8 mouse cellular contexts compared by ENCODE assay signal in the genomic region with DNA sequence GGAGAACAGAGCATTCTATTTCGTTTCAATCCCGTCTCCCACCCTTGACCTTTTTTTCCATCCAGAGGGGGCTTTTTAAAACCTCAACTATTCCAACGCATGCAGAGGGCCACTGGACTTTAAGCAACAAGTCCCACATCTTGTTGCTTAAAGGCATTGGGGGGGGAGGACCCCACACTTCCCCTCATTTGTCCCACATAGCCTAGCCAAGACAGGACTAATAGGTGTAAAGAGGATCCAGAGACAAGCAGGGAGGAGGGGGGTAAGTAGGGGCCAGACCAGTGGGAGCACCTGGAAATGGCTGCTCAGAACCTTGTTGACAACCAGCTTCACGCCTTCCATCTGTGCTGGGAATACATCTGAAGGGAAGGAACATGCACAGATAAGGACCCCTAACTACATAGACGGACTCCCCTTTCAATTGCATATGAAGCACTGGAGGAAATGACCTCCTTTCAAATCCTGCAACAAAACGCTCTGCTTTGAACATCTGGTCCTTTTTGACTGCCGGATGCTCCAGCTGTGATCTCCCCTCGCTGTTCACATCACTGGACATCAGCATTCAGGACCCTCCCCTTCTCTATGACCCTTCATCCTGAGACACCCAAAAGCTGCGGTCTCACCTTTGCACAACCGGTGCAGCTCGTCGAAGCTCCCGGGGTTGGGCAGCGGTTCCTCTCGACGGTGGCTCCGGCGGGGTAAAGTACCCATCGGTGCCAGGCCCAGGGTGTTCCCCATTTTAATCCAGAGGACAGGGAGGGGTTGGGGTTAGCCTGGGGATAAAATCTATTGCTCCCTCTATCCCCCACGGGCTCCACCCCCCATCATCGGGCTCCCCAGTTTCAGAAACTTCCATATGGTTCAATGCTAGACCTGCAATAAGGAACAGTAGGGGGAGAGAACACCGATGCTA. TPM values are rescaled to one million over a fixed set of nuclear protein-coding genes. Genes with fewer than 3 reads are reported as not detected.
DNase-seq lines count a peak whose midpoint lies in the region; ATAC-seq lines count a peak whose summit lies in the region.

No protein-coding gene starts in this region.

- H3K4me1 ChIP-seq in megakaryocyte, embryonic 14.5 days, result peaks cover 33% of the 10 kb centered on the region
- H3K4me1 ChIP-seq in embryonic facial prominence, embryonic 15.5 days, result peaks cover 12% of the 10 kb centered on the region
- peaks cover 9% of the 10 kb centered on the region for H3K4me1 ChIP-seq in intestine, embryonic 16.5 days (ENCODE audit: control insufficient read depth, insufficient read depth, low read length)
- peaks cover 16% of the 10 kb centered on the region for H3K4me1 ChIP-seq in midbrain, embryonic 12.5 days

- 6% methylated on average over 22 of the region's 22 CpGs for WGBS in embryonic facial prominence, embryonic 15.5 days
- 5% methylated on average over 22 of the region's 22 CpGs for WGBS in intestine, embryonic 16.5 days
- whole genome bisulfite sequencing in midbrain, embryonic 12.5 days, result 6% methylated on average over 22 of the region's 22 CpGs

- DNase-seq in CD4-positive, CD25-positive, alpha-beta regulatory T cell, adult 2 months (ENCODE audit: low read depth, low spot score), result peak; percentile 28

- ATAC-seq in CD4-positive, CD25-positive, alpha-beta regulatory T cell, adult 4 months, result no peak
- no peak for ATAC-seq in megakaryocyte, adult 5-6 weeks (ENCODE audit: poor library complexity, severe bottlenecking)
- ATAC-seq in embryonic facial prominence, embryonic 15.5 days (ENCODE audit: insufficient number of reproducible peaks, low FRiP score, low TSS enrichment, low read depth), result no peak
- ATAC-seq in intestine, embryonic 16.5 days, result no peak
- ATAC-seq in midbrain, embryonic 12.5 days (ENCODE audit: low FRiP score, low read depth), result no peak
- no peak for ATAC-seq in erythroid progenitor cell, adult 5-6 weeks (replicated peaks; ENCODE audit: low FRiP score, poor library complexity, severe bottlenecking)

- H3K36me3 ChIP-seq in megakaryocyte, embryonic 14.5 days (replicated peaks; ENCODE audit: low read length), result peaks cover 52% of the 10 kb centered on the region
- peaks cover 14% of the 10 kb centered on the region; the same call in 1 of the 2 replicates for H3K36me3 ChIP-seq in embryonic facial prominence, embryonic 15.5 days
- 0 out of 2 replicates have a peak, but pooled peaks cover 2% of the 10 kb centered on the region for H3K36me3 ChIP-seq in intestine, embryonic 16.5 days (ENCODE audit: control insufficient read depth, insufficient read depth, low read length)
- peaks cover 13% of the 10 kb centered on the region for H3K36me3 ChIP-seq in midbrain, embryonic 12.5 days

- H3K27me3 ChIP-seq in megakaryocyte, embryonic 14.5 days (replicated peaks), result no peaks in the 10 kb centered on the region
- no peaks in the 10 kb centered on the region for H3K27me3 ChIP-seq in embryonic facial prominence, embryonic 15.5 days
- H3K27me3 ChIP-seq in intestine, embryonic 16.5 days (replicated peaks; ENCODE audit: control insufficient read depth, insufficient read depth, low read length), result no peaks in the 10 kb centered on the region
- no peaks in the 10 kb centered on the region for H3K27me3 ChIP-seq in midbrain, embryonic 12.5 days

- no peak overlapping the region for H3K27ac ChIP-seq in embryonic facial prominence, embryonic 15.5 days (replicated peaks)
- no peak overlapping the region for H3K27ac ChIP-seq in intestine, embryonic 16.5 days (ENCODE audit: low read length)
- 0 out of 2 replicates have a peak overlapping the region, but pooled peaks have one; percentile 46 for H3K27ac ChIP-seq in midbrain, embryonic 12.5 days (replicated peaks)

- peak overlapping the region; percentile 93 for H3K4me3 ChIP-seq in megakaryocyte, embryonic 14.5 days (replicated peaks)
- peak overlapping the region; percentile 72 for H3K4me3 ChIP-seq in embryonic facial prominence, embryonic 15.5 days (replicated peaks)
- peak overlapping the region; percentile 64 for H3K4me3 ChIP-seq in intestine, embryonic 16.5 days (ENCODE audit: low read length)
- peak overlapping the region; percentile 56 for H3K4me3 ChIP-seq in midbrain, embryonic 12.5 days

- H3K9ac ChIP-seq in embryonic facial prominence, embryonic 15.5 days, result peak overlapping the region; percentile 31
- peak overlapping the region; percentile 61 for H3K9ac ChIP-seq in intestine, embryonic 16.5 days (ENCODE audit: low read depth, low read length)
- H3K9ac ChIP-seq in midbrain, embryonic 12.5 days (replicated peaks), result peak overlapping the region; percentile 43

- H3K9me3 ChIP-seq in megakaryocyte, embryonic 14.5 days, result no peaks in the 10 kb centered on the region
- H3K9me3 ChIP-seq in embryonic facial prominence, embryonic 15.5 days (replicated peaks), result no peaks in the 10 kb centered on the region
- no peaks in the 10 kb centered on the region for H3K9me3 ChIP-seq in intestine, embryonic 16.5 days (ENCODE audit: control insufficient read depth, low read length)
- no peaks in the 10 kb centered on the region for H3K9me3 ChIP-seq in midbrain, embryonic 12.5 days

- H3K4me2 ChIP-seq in embryonic facial prominence, embryonic 15.5 days (replicated peaks), result peak overlapping the region; percentile 86
- H3K4me2 ChIP-seq in intestine, embryonic 16.5 days (ENCODE audit: low read depth, low read length), result peak overlapping the region; percentile 60
- peak overlapping the region; percentile 82 for H3K4me2 ChIP-seq in midbrain, embryonic 12.5 days (replicated peaks)

RNA-seq across cellular contexts. Expression of a gene that starts 0.8 kb away (rescaled TPM):
- polyA plus RNA-seq in CD4-positive, CD25-positive, alpha-beta regulatory T cell, adult 4 months (2017; shearing (Covaris generic)), result 10 to 100 TPM; 24.0 to 48.7 TPM
- 22.7 and 24.1 TPM in 2 replicates for polyA plus RNA-seq in megakaryocyte, embryonic 14.5 days (2012; ENCODE audit: insufficient read depth, low replicate concordance)
- total RNA-seq in megakaryocyte, adult 5-6 weeks (2015), result 7.3 and 8.2 TPM in 2 replicates
- total RNA-seq in megakaryocyte, adult 5-6 weeks (2017), result 8.5 and 14.4 TPM in 2 replicates
- polyA plus RNA-seq in embryonic facial prominence, embryonic 15.5 days (2015; fragmentation: Nextera tagmentation; extraction: Ambion mirVana), result 29.5 and 30.0 TPM in 2 replicates
- 32.0 and 34.7 TPM in 2 replicates for polyA plus RNA-seq in intestine, embryonic 16.5 days (2015; fragmentation: Nextera tagmentation; extraction: Ambion mirVana)
- polyA plus RNA-seq in midbrain, embryonic 12.5 days (2016; fragmentation: Nextera tagmentation; extraction: Ambion mirVana), result 28.5 and 33.4 TPM in 2 replicates
- total RNA-seq in erythroid progenitor cell, adult 5-6 weeks (2015; ENCODE audit: low replicate concordance), result 1.1 and 4.2 TPM in 2 replicates
- total RNA-seq in erythroid progenitor cell, adult 5-6 weeks (2017; ENCODE audit: low replicate concordance), result 4.0 and 4.1 TPM in 2 replicates

RNA-seq across cellular contexts. Expression of a gene that starts 3.3 kb away (rescaled TPM):
- polyA plus RNA-seq in CD4-positive, CD25-positive, alpha-beta regulatory T cell, adult 4 months (2017; shearing (Covaris generic)), result under 1 TPM in 1 of 2 experiments, not detected in 1; 0.75 TPM
- polyA plus RNA-seq in megakaryocyte, embryonic 14.5 days (2012; ENCODE audit: insufficient read depth, low replicate concordance), result not detected in 2 replicates
- 0.87 TPM in 1 of 2 replicates, not detected in the other for total RNA-seq in megakaryocyte, adult 5-6 weeks (2015)
- not detected in 2 replicates for total RNA-seq in megakaryocyte, adult 5-6 weeks (2017)
- 1.3 and 1.9 TPM in 2 replicates for polyA plus RNA-seq in embryonic facial prominence, embryonic 15.5 days (2015; fragmentation: Nextera tagmentation; extraction: Ambion mirVana)
- polyA plus RNA-seq in intestine, embryonic 16.5 days (2015; fragmentation: Nextera tagmentation; extraction: Ambion mirVana), result 55.3 and 151 TPM in 2 replicates
- 2.9 and 6.6 TPM in 2 replicates for polyA plus RNA-seq in midbrain, embryonic 12.5 days (2016; fragmentation: Nextera tagmentation; extraction: Ambion mirVana)
- 16.8 TPM in 1 of 2 replicates, not detected in the other for total RNA-seq in erythroid progenitor cell, adult 5-6 weeks (2015; ENCODE audit: low replicate concordance)
- total RNA-seq in erythroid progenitor cell, adult 5-6 weeks (2017; ENCODE audit: low replicate concordance), result not detected in 2 replicates

RNA-seq across cellular contexts. Expression of a gene that starts 7.8 kb away (rescaled TPM):
- under 1 TPM; 0.15 to 0.54 TPM for polyA plus RNA-seq in CD4-positive, CD25-positive, alpha-beta regulatory T cell, adult 4 months (2017; shearing (Covaris generic))
- polyA plus RNA-seq in megakaryocyte, embryonic 14.5 days (2012; ENCODE audit: insufficient read depth, low replicate concordance), result not detected in 2 replicates
- not detected in 2 replicates for total RNA-seq in megakaryocyte, adult 5-6 weeks (2015)
- 0.04 TPM in 2 replicates for total RNA-seq in megakaryocyte, adult 5-6 weeks (2017)
- 0.24 and 0.42 TPM in 2 replicates for polyA plus RNA-seq in embryonic facial prominence, embryonic 15.5 days (2015; fragmentation: Nextera tagmentation; extraction: Ambion mirVana)
- 18.7 and 21.7 TPM in 2 replicates for polyA plus RNA-seq in intestine, embryonic 16.5 days (2015; fragmentation: Nextera tagmentation; extraction: Ambion mirVana)
- polyA plus RNA-seq in midbrain, embryonic 12.5 days (2016; fragmentation: Nextera tagmentation; extraction: Ambion mirVana), result 0.11 and 0.47 TPM in 2 replicates
- not detected in 2 replicates for total RNA-seq in erythroid progenitor cell, adult 5-6 weeks (2015; ENCODE audit: low replicate concordance)
- total RNA-seq in erythroid progenitor cell, adult 5-6 weeks (2017; ENCODE audit: low replicate concordance), result 0.39 TPM in 1 of 2 replicates, not detected in the other

RNA-seq across cellular contexts. Expression of a gene that starts 12.6 kb away (rescaled TPM):
- 1 to 10 TPM; 1.8 to 3.5 TPM for polyA plus RNA-seq in CD4-positive, CD25-positive, alpha-beta regulatory T cell, adult 4 months (2017; shearing (Covaris generic))
- 12.9 and 57.4 TPM in 2 replicates for polyA plus RNA-seq in megakaryocyte, embryonic 14.5 days (2012; ENCODE audit: insufficient read depth, low replicate concordance)
- 2,036 and 2,044 TPM in 2 replicates for total RNA-seq in megakaryocyte, adult 5-6 weeks (2015)
- total RNA-seq in megakaryocyte, adult 5-6 weeks (2017), result 995 and 1,060 TPM in 2 replicates
- polyA plus RNA-seq in embryonic facial prominence, embryonic 15.5 days (2015; fragmentation: Nextera tagmentation; extraction: Ambion mirVana), result 92.7 and 101 TPM in 2 replicates
- 50.3 and 52.1 TPM in 2 replicates for polyA plus RNA-seq in intestine, embryonic 16.5 days (2015; fragmentation: Nextera tagmentation; extraction: Ambion mirVana)
- 22.3 and 28.4 TPM in 2 replicates for polyA plus RNA-seq in midbrain, embryonic 12.5 days (2016; fragmentation: Nextera tagmentation; extraction: Ambion mirVana)
- 214 and 248 TPM in 2 replicates for total RNA-seq in erythroid progenitor cell, adult 5-6 weeks (2015; ENCODE audit: low replicate concordance)
- total RNA-seq in erythroid progenitor cell, adult 5-6 weeks (2017; ENCODE audit: low replicate concordance), result 39.7 and 114 TPM in 2 replicates

RNA-seq across cellular contexts. Expression of a gene that starts 25.5 kb away (rescaled TPM):
- polyA plus RNA-seq in CD4-positive, CD25-positive, alpha-beta regulatory T cell, adult 4 months (2017; shearing (Covaris generic)), result not detected
- 28.3 and 28.5 TPM in 2 replicates for polyA plus RNA-seq in megakaryocyte, embryonic 14.5 days (2012; ENCODE audit: insufficient read depth, low replicate concordance)
- 1.2 and 1.4 TPM in 2 replicates for total RNA-seq in megakaryocyte, adult 5-6 weeks (2015)
- total RNA-seq in megakaryocyte, adult 5-6 weeks (2017), result 0.44 and 0.73 TPM in 2 replicates
- 35.8 and 38.1 TPM in 2 replicates for polyA plus RNA-seq in embryonic facial prominence, embryonic 15.5 days (2015; fragmentation: Nextera tagmentation; extraction: Ambion mirVana)
- polyA plus RNA-seq in intestine, embryonic 16.5 days (2015; fragmentation: Nextera tagmentation; extraction: Ambion mirVana), result 16.4 and 19.4 TPM in 2 replicates
- 20.4 and 20.8 TPM in 2 replicates for polyA plus RNA-seq in midbrain, embryonic 12.5 days (2016; fragmentation: Nextera tagmentation; extraction: Ambion mirVana)
- 1.7 and 3.6 TPM in 2 replicates for total RNA-seq in erythroid progenitor cell, adult 5-6 weeks (2015; ENCODE audit: low replicate concordance)
- not detected in 2 replicates for total RNA-seq in erythroid progenitor cell, adult 5-6 weeks (2017; ENCODE audit: low replicate concordance)

Comparison
In these comparisons a context has a peak if more than half of its experiments do, and no peak if none do; other contexts are left out.
1. RNA of a gene that starts 7.8 kb away (polyA plus RNA-seq): 18.7 to 21.7 TPM in intestine, embryonic 16.5 days; 0.15 to 0.54 TPM in CD4-positive, CD25-positive, alpha-beta regulatory T cell, adult 4 months, 0.24 to 0.42 TPM in embryonic facial prominence, embryonic 15.5 days, 0.11 to 0.47 TPM in midbrain, embryonic 12.5 days and not detected in megakaryocyte, embryonic 14.5 days; every median in the first group is over 10 times any median in the second.
2. Peak in every context shown above with its lines, with median percentiles within 50 percentile points of each other: H3K4me3 ChIP-seq, H3K4me2 ChIP-seq and H3K9ac ChIP-seq.